Mouse (Mus musculus) heart, adult 8-10 months (tissue): ENCODE measurements around the gene Olfr397. TPM values are rescaled to one million over a fixed set of nuclear protein-coding genes. Genes with fewer than 3 reads are reported as not detected.

Experiments
- DNase-seq: peaks from one replicate; pipeline ENCODE4 v3.0.0; 2022; ENCODE audit warnings: low spot score
- total RNA-seq, 4 experiments: library from RNA; stranded (reverse); gene quantifications; 2 replicates each; pipeline ENCODE4 v1.2.4; 2022

Gene Olfr397
- total RNA-seq = not detected

DNA sequence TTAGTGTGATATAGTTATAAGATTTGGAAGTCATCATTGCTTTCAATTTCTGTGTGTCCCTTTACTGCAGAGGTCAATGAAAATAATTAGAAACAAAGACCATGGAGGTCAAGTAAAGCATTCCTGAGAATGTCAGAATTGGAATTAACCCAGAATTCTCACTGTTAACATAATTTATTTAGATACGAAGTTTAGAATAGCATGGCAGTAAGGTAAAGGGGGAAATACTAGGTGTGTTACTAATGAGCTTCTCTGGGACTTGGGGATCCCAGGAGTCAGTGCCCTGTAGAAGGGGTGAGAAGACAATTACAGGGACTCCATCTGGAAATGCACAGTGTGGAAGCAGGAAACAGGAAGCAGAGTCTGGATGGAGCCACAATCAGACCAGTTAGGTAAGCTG is at the start of gene Olfr397:
Gene Olfr397, plus strand, starts transcription at position 301 of the 400 bp plus-strand sequence.
- DNase-seq = no peak

- DNase-seq = no peak
These were observed 24.2 kb upstream of the Olfr397 start, which contains the start of gene Olfr23 for GRCm38 (mm10) chr11:73936377-73936776. Olfr23 (plus strand) TSS chr11:73936677.

GRCm38 (mm10) chr11:73990307-73990706 is 29.7 kb downstream of the Olfr397 start, which contains the start of gene Olfr398:
Olfr398 (minus strand) TSS chr11:73990407.
- no peak for DNase-seq

- DNase-seq = no peak
These were observed 32.5 kb downstream of the Olfr397 start for GRCm38 (mm10) chr11:73993115-73993514.

Other genes starting within 250 kb of the Olfr397 start
- not detected for gene Olfr389, start 180.1 kb upstream of the Olfr397 start, total RNA-seq
- not detected for gene Olfr390, start 177.9 kb upstream of the Olfr397 start, total RNA-seq
- gene Olfr391-ps, start 157.8 kb upstream of the Olfr397 start, total RNA-seq = not detected
- not detected for gene Olfr392, start 143.8 kb upstream of the Olfr397 start, total RNA-seq
- gene Olfr393, start 109.4 kb upstream of the Olfr397 start, total RNA-seq = not detected
- gene Olfr394, start 70.0 kb upstream of the Olfr397 start, total RNA-seq = not detected
- not detected for gene Olfr395, start 51.5 kb upstream of the Olfr397 start, total RNA-seq
- not detected for gene Olfr23, start 24.1 kb upstream of the Olfr397 start, total RNA-seq
- not detected for gene Olfr398, start 29.6 kb downstream of the Olfr397 start, total RNA-seq
- gene Olfr139, start 95.7 kb downstream of the Olfr397 start, total RNA-seq = not detected
- not detected for gene Olfr399, start 95.8 kb downstream of the Olfr397 start, total RNA-seq
- not detected for gene Zfp616, start 109.1 kb downstream of the Olfr397 start, total RNA-seq
- not detected for gene Olfr401, start 152.9 kb downstream of the Olfr397 start, total RNA-seq
- gene Olfr402, start 192.7 kb downstream of the Olfr397 start, total RNA-seq = not detected
- not detected for gene Olfr403, start 225.4 kb downstream of the Olfr397 start, total RNA-seq